Mouse (Mus musculus): ENCODE measurements around the gene Poglut1. TPM values are rescaled to one million over a fixed set of nuclear protein-coding genes. Genes with fewer than 3 reads are reported as not detected.

Gene Poglut1
- 8.7 and 9.7 TPM in 2 replicates for polyA plus RNA-seq (2012)

DNA sequence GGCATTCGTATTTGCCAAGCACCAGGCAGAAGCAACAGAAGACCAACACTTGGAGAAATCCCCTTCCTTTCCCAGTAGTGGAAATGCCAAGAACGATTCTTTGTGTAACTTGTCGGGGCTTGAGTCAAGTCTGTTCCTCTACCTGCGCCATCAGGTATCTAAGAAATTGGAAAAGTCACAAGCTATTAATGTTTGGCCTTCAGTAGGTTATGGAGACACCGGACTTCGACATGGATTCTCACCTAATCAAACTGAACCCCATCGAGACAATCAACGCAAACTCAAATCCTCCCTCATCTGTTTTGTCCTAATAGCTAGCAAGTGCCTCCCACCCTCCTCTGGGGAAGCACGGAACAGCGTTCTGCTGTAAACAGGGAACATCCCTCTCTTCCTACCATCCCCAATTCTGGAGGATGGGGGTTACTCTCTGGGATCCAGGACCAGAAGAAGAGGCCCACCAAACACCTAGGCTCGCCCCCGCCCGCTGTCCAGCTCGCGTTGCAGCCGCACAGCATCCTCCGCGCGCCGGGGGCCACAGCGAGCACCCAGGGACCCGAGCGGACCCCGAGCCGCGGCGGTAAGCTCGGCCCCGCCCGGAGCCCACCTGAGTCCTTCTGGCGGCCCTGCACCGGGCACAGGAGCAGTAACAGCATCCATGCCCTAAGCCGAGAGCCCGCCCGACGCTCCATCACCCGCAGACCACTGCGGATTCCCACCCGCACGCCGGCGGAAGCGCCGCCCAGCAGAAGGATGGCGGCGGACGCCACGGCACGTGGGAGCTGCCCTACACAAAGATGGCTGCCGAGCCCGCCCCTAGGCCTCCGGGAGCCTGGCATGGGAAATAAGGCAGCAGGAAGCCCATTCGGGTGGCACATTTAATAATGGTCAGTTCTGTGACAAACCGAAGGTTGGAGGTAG lies at the start of gene Poglut1:
Gene Poglut1 (minus strand): TSS at position 780 of the 918 bp plus-strand sequence.

GRCm38 (mm10) chr16:38558221-38558748 lies 8.2 kb upstream of the Poglut1 start, which contains the start of gene Tmem39a:
TSS of gene Tmem39a (plus strand) at chr16:38558698.

DNA sequence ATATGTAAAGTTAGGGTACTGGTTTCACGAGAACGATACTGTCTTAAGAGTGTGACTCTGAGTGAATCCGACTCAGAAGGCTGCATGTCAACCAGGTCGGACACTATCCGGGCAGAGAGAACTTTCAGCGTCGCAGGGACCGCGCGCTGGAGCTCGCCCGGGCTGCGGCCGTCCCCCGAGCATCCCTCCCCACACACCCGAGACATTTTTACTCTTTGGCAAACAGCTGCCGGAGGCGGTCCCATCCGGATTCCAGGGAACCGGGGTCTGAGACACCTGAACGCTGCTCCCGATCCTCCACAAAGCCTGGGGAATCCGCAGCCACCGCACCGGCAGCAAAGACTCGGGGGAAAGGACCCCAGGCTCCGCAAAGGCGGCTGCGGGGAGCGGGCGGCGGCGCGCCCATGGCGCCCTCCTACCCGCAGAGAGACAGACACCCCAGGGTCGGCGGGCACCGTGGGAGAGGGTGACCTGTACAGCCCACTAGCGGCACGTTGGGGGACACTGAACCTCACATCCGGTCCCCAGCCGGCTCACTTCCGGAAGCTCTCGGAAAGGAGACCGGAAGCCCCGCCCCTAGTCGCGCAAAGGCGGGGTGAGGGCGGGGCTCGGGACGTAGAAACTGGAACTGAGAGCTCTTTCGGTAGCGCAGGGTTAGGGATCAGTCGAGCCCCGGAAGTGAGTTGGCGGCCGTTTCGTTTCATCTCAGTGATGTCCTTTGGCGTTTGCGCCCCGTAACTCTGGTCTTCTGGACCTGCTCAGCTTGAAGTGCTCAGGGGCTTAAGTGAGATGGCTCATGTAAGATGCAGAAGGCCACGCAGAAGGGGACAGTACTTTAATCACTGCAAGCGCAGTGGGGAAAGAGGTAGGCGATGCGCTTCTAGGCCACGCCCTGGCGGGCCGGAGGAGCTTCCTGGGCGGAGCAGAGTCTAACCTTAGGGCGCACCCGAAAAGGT lies 27.7 kb downstream of the Poglut1 start, which contains the start of gene Timmdc1:
Gene Timmdc1 (minus strand): TSS at position 535 of the 956 bp plus-strand sequence.

Other genes starting within 250 kb of the Poglut1 start
- gene Maats1, start 208.1 kb downstream of the Poglut1 start, polyA plus RNA-seq (2012): 0.09 TPM in 1 of 2 replicates, not detected in the other
- gene Cox17, start 203.3 kb downstream of the Poglut1 start, polyA plus RNA-seq (2012): 81.9 and 143 TPM in 2 replicates
- gene Gm21987, start 203.2 kb downstream of the Poglut1 start, polyA plus RNA-seq (2012): 505 and 528 TPM in 2 replicates
- gene Popdc2, start 188.0 kb downstream of the Poglut1 start, polyA plus RNA-seq (2012): 0.60 and 1.5 TPM in 2 replicates
- gene Pla1a, start 117.1 kb downstream of the Poglut1 start, polyA plus RNA-seq (2012): not detected in 2 replicates
- 168 and 179 TPM in 2 replicates for gene Adprh, start 97.6 kb downstream of the Poglut1 start, polyA plus RNA-seq (2012)
- 0.09 and 0.50 TPM in 2 replicates for gene Cd80, start 94.7 kb downstream of the Poglut1 start, polyA plus RNA-seq (2012)
- 19.6 and 24.6 TPM in 2 replicates for gene Timmdc1, start 27.6 kb downstream of the Poglut1 start, polyA plus RNA-seq (2012)
- gene Tmem39a, start 8.4 kb upstream of the Poglut1 start, polyA plus RNA-seq (2012): 29.0 and 33.1 TPM in 2 replicates
- 6.5 and 7.6 TPM in 2 replicates for gene Arhgap31, start 163.0 kb upstream of the Poglut1 start, polyA plus RNA-seq (2012)
- gene B4galt4, start 192.0 kb upstream of the Poglut1 start, polyA plus RNA-seq (2012): 4.1 and 7.0 TPM in 2 replicates